Mouse (Mus musculus): ENCODE measurements around the gene Tstd1. TPM values are rescaled to one million over a fixed set of nuclear protein-coding genes. Genes with fewer than 3 reads are reported as not detected.
A peak's percentile ranks its signal among the peaks of the same experiment; 100 is the strongest.

Gene Tstd1
- total RNA-seq, 2 experiments from 2014 or later = 14.9 TPM; not detected in 1

DNA sequence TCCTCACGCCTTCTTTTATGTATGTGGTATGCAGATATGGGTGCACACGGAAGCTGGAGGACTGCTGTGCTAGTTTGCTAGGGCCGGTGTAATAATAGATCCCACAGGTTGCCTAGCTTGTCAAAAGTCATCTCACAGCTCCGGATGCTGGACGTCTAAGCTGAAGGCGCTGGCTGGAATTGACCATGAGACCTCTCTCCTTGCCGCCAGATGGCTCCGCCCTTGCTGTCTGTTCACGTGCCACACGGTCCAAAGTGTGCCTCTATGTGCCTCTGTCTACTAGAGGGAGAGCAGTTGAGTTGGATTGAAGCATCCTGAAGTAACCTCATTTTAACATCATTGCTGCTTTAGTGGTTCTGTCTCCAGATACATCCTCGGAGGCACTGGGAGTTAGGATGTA is 31.4 kb downstream of the Tstd1 start:
- no peak for ATAC-seq (replicated peaks; ENCODE audit: poor library complexity, severe bottlenecking)

DNA sequence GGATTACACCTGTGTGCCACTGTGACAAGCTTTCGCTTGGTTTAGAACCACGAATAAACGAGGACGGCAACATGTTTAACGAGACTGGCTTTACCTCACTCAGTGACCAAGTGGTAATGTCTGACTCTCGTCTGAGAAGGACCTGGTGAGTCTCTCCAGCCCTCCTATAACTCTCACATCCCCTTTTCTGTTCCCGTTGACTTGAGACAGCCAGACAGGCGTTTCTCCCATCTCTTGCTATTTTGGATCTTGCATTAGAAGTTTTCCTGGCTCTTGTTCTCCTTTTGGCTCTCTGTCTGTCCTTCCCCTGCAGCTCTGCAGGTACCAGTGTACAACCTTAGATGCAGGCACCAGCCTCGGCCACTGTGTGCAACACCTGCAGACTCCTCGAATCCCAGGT is 32.3 kb downstream of the Tstd1 start:
- ATAC-seq (replicated peaks; ENCODE audit: poor library complexity, severe bottlenecking) = peak; percentile 84

DNA sequence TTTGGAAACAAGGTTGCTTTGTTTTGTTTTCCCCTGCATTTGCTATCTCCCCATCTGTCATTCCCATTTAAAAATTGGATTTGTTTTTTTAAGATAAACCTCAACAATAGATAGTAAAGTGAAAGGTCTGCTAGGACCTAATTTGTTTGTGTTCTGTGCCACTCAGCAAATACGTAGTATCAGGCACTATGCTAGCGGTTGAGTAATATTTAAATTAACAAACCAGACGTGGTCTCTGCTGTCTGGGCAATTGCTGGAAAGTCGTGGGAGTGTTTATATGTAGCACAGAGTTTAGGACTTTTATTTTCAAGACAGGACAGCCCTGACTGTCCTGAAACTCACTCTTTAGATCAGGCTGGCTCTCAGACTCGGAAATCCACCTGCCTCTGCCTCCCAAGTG is 33.9 kb downstream of the Tstd1 start:
- no peak for ATAC-seq (replicated peaks; ENCODE audit: poor library complexity, severe bottlenecking)

DNA sequence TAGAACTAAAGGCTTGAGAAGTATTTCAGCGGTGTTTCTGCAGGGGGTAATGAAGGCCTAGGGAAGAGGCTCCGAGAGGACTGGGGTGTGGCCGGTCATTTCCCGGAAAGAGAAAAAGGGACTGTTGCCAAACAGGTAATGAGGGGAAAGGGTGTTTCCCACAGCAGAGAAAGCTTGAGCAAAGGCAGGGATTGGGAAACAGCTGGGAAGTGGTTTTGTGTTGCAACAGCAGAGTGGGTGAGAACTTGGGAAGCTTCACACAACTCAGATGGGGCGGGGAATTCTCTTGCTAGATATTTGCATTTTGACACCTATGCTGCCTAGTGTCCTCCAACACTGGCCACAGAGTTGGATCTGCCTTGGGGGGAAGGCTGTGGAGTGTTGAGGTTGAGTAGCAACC is 34.3 kb downstream of the Tstd1 start:
- peak; percentile 86 for ATAC-seq (replicated peaks; ENCODE audit: poor library complexity, severe bottlenecking)

DNA sequence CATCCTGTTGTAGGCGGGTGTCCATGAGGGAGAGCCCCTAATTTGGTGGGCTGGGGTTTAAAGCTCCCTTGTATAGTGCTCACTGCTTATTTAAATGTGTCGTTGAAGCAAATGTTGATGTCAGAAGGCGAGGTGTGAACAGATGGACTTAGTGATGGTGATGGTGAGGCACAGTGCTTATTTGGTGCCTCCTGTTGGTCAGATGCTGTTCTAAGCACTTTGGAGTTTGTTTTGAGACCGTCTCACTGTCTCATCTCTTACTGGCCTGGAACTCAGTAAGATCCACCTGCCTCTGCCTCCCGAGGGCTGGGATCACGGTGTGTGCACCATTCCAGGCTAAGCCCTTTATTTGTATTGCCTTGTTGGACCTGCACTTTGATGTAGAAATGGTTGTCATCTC is 36.3 kb downstream of the Tstd1 start:
- no peak for ATAC-seq (replicated peaks; ENCODE audit: poor library complexity, severe bottlenecking)

DNA sequence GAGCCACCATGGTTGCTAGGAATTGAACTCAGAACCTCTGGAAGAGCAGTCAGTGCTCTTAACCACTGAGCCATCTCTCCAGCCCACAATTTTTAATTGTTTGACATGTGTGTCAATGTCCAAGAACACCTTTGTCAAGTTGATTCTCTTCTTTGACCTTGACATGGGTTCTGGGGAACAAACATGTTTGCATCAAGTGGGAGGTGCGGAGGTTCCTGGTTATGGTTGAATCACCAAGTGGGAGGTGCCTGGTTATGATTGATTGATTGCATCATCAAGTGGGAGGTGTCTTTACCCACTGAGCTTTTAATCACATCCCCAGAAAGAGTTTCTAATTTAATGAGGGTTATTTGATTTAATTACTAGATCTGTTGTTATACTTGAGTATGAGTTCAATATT is 38.9 kb downstream of the Tstd1 start:
- ATAC-seq (replicated peaks; ENCODE audit: poor library complexity, severe bottlenecking) = no peak

DNA sequence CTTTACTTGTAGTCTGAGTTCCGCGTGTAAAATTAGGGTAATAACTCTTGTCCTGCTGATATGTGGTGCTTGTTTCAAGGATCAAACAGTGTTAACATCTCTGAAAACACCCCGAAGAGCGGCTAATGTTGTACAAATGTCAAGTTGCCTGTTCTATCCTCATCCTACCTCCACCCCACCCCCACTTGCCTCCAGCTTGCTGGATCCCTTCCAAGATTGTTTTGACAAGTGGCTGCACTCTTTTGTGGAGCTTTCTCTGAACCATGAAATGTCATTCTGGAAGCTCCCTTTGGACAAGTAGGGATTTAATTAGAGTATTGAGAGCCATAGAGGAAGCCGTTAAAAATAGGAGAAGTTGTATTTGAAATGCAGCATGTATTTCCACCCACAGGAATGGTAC is 41.1 kb downstream of the Tstd1 start:
- ATAC-seq (replicated peaks; ENCODE audit: poor library complexity, severe bottlenecking) = no peak

DNA sequence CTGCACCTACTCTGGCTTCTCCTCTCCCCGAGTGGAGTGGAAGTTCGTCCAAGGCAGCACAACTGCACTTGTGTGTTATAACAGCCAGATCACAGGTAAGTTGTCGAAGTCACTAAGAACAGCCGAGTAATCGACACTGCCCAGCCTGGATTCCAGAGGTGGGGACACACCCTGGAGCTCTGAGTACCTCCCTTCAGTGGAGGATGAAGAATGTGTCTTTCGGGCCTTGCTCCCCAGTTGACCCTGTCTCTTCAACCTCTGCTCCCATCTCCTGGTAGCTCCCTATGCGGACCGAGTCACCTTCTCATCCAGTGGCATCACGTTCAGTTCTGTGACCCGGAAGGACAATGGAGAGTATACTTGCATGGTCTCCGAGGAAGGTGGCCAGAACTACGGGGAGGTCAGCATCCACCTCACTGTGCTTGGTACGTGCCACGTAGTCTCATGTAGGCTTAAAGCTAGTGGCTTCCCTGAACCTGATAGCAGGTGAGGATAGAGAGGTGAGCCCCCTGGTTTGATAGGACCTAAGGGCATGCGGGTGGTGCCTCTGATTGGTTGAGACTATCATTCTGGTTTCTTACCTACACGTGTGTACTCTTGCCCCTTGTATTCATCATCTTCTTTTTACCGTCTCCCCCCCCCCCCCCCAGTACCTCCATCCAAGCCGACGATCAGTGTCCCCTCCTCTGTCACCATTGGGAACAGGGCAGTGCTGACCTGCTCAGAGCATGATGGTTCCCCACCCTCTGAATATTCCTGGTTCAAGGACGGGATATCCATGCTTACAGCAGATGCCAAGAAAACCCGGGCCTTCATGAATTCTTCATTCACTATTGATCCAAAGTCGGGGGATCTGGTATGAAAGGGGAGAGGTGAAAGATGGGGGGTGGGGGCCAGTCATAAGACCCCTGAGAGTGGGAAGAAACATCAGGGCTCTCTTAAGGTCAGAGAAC is 42.2 kb downstream of the Tstd1 start:
- no peak for ATAC-seq (replicated peaks; ENCODE audit: poor library complexity, severe bottlenecking)

DNA sequence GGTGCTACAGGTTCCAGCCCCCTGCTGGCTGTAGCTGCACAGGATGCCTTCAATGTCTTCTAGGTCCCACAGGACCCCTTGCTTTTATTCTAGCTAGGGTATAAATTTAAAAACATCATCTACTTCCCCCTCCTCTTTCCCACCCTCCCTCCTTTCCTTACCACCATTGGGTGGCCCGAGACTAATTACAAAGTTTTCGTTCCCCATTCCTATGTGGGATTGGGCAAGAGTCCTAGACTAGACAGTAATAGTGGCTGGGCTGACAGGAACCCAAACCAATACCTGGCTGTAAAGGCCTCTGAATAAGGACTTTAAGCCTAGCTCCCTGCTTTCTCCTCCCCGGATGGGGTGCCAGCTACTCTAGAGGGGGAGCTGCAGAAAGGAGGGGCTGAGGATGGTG is 44.5 kb downstream of the Tstd1 start:
- ATAC-seq (replicated peaks; ENCODE audit: poor library complexity, severe bottlenecking) = peak; percentile 88

DNA sequence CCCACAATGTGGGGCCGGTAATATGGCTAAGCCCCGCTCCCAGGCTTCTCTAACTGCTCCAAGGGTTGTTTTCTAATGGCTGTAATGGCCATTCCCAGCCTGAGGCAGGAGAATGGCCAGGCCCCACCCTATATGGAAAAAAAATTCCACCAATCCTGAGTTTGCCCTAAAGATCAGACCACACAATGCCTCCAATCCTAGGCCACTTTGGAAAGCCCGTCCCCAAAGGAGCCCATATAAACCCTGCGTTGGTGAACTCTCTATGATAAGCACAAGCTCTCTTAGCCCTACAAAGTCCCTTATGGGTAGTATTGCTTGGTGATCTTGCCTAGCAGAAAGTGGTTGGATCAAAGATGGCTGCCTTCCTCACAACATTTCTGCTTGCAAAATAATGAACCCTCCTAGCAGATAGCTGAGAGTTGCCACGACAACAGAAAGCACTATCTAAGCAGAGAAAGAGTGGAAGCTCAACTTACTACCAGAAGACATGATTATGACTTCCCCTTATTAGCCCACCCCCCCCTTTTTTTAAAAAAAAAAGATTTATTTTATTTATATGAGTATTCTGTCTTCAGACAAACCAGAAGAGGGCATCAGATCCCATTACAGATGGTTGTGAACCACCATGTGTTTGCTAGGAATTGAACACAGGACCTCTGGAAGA is 47.2 kb downstream of the Tstd1 start:
- ATAC-seq (replicated peaks; ENCODE audit: poor library complexity, severe bottlenecking) = peak; percentile 42

DNA sequence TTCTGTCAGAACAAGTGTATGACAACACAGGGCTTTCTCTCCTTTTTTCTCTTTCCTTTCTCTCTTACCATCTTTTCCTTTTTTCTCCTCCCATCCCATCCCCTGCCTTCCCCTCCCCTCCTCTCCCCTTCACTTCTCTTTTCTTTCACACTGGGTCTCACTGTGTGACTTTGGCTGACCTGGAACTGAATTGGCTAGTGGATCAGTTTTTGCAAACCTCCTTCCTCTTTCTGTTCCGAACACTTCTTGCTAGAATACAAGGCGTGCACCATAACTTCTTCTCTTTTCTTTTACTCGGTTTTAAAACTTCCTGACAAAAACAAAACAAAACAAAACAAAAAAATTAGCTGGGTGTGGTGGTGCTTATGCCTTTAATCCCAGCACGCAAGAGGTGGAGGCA is 47.9 kb downstream of the Tstd1 start:
- ATAC-seq (replicated peaks; ENCODE audit: poor library complexity, severe bottlenecking) = peak; percentile 49

DNA sequence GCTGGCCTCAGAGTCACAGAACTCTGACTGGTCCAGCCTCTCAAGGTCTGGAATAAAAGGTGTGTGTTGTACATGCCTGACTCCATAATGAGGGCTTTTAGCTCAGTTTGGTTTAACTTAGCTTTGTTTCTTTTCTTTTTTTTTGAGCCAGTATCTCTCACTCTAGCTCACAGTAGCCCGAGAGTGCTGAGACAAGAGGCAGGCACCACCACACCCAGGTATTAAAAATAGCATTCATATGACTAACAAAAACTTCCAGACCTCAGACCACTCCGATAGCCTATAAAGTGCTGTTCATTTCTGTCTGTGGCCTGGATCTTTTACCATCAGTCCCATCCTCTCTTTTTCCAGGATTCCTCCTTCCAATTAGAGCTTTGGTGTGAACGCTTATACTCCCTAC is 51.0 kb downstream of the Tstd1 start:
- no peak for ATAC-seq (replicated peaks; ENCODE audit: poor library complexity, severe bottlenecking)

Other genes starting within 250 kb of the Tstd1 start
- gene Pcp4l1, start 222.6 kb upstream of the Tstd1 start, total RNA-seq (2014; fragmentation: Nextera tagmentation) = 11.7 and 11.8 TPM in 2 replicates
- gene Pcp4l1, start 222.6 kb upstream of the Tstd1 start, total RNA-seq (2017) = 13.7 TPM in 2 replicates
- not detected in 2 replicates for gene Nr1i3, start 204.9 kb upstream of the Tstd1 start, total RNA-seq (2014; fragmentation: Nextera tagmentation)
- gene Nr1i3, start 204.9 kb upstream of the Tstd1 start, total RNA-seq (2017) = 0.10 and 0.17 TPM in 2 replicates
- 30.1 and 30.3 TPM in 2 replicates for gene Tomm40l, start 196.4 kb upstream of the Tstd1 start, total RNA-seq (2014; fragmentation: Nextera tagmentation)
- 20.7 and 21.2 TPM in 2 replicates for gene Tomm40l, start 196.4 kb upstream of the Tstd1 start, total RNA-seq (2017)
- gene Apoa2, start 193.8 kb upstream of the Tstd1 start, total RNA-seq (2014; fragmentation: Nextera tagmentation) = 4.5 and 6.9 TPM in 2 replicates
- gene Apoa2, start 193.8 kb upstream of the Tstd1 start, total RNA-seq (2017) = 3.7 and 8.0 TPM in 2 replicates
- 327 and 359 TPM in 2 replicates for gene Fcer1g, start 184.5 kb upstream of the Tstd1 start, total RNA-seq (2014; fragmentation: Nextera tagmentation)
- 143 and 171 TPM in 2 replicates for gene Fcer1g, start 184.5 kb upstream of the Tstd1 start, total RNA-seq (2017)
- not detected in 2 replicates for gene Adamts4, start 168.5 kb upstream of the Tstd1 start, total RNA-seq (2014; fragmentation: Nextera tagmentation)
- gene Adamts4, start 168.5 kb upstream of the Tstd1 start, total RNA-seq (2017) = not detected in 2 replicates
- gene Ndufs2, start 167.5 kb upstream of the Tstd1 start, total RNA-seq (2014; fragmentation: Nextera tagmentation) = 270 and 271 TPM in 2 replicates
- 358 and 391 TPM in 2 replicates for gene Ndufs2, start 167.5 kb upstream of the Tstd1 start, total RNA-seq (2017)
- gene B4galt3, start 148.5 kb upstream of the Tstd1 start, total RNA-seq (2014; fragmentation: Nextera tagmentation) = 24.7 and 25.6 TPM in 2 replicates
- 14.7 and 19.0 TPM in 2 replicates for gene B4galt3, start 148.5 kb upstream of the Tstd1 start, total RNA-seq (2017)
- gene Ppox, start 137.7 kb upstream of the Tstd1 start, total RNA-seq (2014; fragmentation: Nextera tagmentation) = 22.5 and 37.6 TPM in 2 replicates
- gene Ppox, start 137.7 kb upstream of the Tstd1 start, total RNA-seq (2017) = 16.8 and 25.3 TPM in 2 replicates
- gene Usp21, start 130.9 kb upstream of the Tstd1 start, total RNA-seq (2014; fragmentation: Nextera tagmentation) = 34.7 and 37.6 TPM in 2 replicates
- 20.0 and 22.8 TPM in 2 replicates for gene Usp21, start 130.9 kb upstream of the Tstd1 start, total RNA-seq (2017)
- 142 and 143 TPM in 2 replicates for gene Ufc1, start 123.8 kb upstream of the Tstd1 start, total RNA-seq (2014; fragmentation: Nextera tagmentation)
- 108 and 113 TPM in 2 replicates for gene Ufc1, start 123.8 kb upstream of the Tstd1 start, total RNA-seq (2017)
- 16.4 and 17.1 TPM in 2 replicates for gene Dedd, start 89.7 kb upstream of the Tstd1 start, total RNA-seq (2014; fragmentation: Nextera tagmentation)
- gene Dedd, start 89.7 kb upstream of the Tstd1 start, total RNA-seq (2017) = 12.9 and 16.8 TPM in 2 replicates
- gene Nit1, start 73.2 kb upstream of the Tstd1 start, total RNA-seq (2014; fragmentation: Nextera tagmentation) = 28.1 and 30.3 TPM in 2 replicates
- gene Nit1, start 73.2 kb upstream of the Tstd1 start, total RNA-seq (2017) = 24.6 and 33.8 TPM in 2 replicates
- 35.6 and 62.6 TPM in 2 replicates for gene Pfdn2, start 73.2 kb upstream of the Tstd1 start, total RNA-seq (2014; fragmentation: Nextera tagmentation)
- gene Pfdn2, start 73.2 kb upstream of the Tstd1 start, total RNA-seq (2017) = 15.2 and 28.0 TPM in 2 replicates
- gene Klhdc9, start 58.1 kb upstream of the Tstd1 start, total RNA-seq (2014; fragmentation: Nextera tagmentation) = not detected in 2 replicates
- gene Klhdc9, start 58.1 kb upstream of the Tstd1 start, total RNA-seq (2017) = 0.52 and 0.77 TPM in 2 replicates
- gene Nectin4, start 48.8 kb upstream of the Tstd1 start, total RNA-seq (2014; fragmentation: Nextera tagmentation) = 1.5 and 2.4 TPM in 2 replicates
- gene Nectin4, start 48.8 kb upstream of the Tstd1 start, total RNA-seq (2017) = 0.99 and 1.6 TPM in 2 replicates
- 47.2 and 53.5 TPM in 2 replicates for gene Arhgap30, start 29.9 kb upstream of the Tstd1 start, total RNA-seq (2014; fragmentation: Nextera tagmentation)
- 63.0 and 67.1 TPM in 2 replicates for gene Arhgap30, start 29.9 kb upstream of the Tstd1 start, total RNA-seq (2017)
- gene Usf1, start 7.6 kb upstream of the Tstd1 start, total RNA-seq (2014; fragmentation: Nextera tagmentation) = 51.3 and 64.2 TPM in 2 replicates
- 71.0 and 71.5 TPM in 2 replicates for gene Usf1, start 7.6 kb upstream of the Tstd1 start, total RNA-seq (2017)
- gene F11r, start 18.7 kb downstream of the Tstd1 start, total RNA-seq (2014; fragmentation: Nextera tagmentation) = not detected in 2 replicates
- gene F11r, start 18.7 kb downstream of the Tstd1 start, total RNA-seq (2017) = 5.8 TPM in 1 of 2 replicates, not detected in the other
- gene Alyref2, start 84.6 kb downstream of the Tstd1 start, total RNA-seq (2014; fragmentation: Nextera tagmentation) = 3.2 and 4.7 TPM in 2 replicates
- gene Alyref2, start 84.6 kb downstream of the Tstd1 start, total RNA-seq (2017) = 6.4 and 13.2 TPM in 2 replicates
- gene Itln1, start 116.4 kb downstream of the Tstd1 start, total RNA-seq (2014; fragmentation: Nextera tagmentation) = not detected in 2 replicates
- gene Itln1, start 116.4 kb downstream of the Tstd1 start, total RNA-seq (2017) = not detected in 2 replicates
- 5.5 and 6.7 TPM in 2 replicates for gene Cd244a, start 140.3 kb downstream of the Tstd1 start, total RNA-seq (2014; fragmentation: Nextera tagmentation)
- 5.6 and 7.9 TPM in 2 replicates for gene Cd244a, start 140.3 kb downstream of the Tstd1 start, total RNA-seq (2017)
- gene Ly9, start 188.5 kb downstream of the Tstd1 start, total RNA-seq (2014; fragmentation: Nextera tagmentation) = 19.8 and 22.0 TPM in 2 replicates
- gene Ly9, start 188.5 kb downstream of the Tstd1 start, total RNA-seq (2017) = 22.3 and 29.9 TPM in 2 replicates
- gene Slamf7, start 234.2 kb downstream of the Tstd1 start, total RNA-seq (2014; fragmentation: Nextera tagmentation) = 0.64 TPM in 1 of 2 replicates, not detected in the other
- gene Slamf7, start 234.2 kb downstream of the Tstd1 start, total RNA-seq (2017) = 0.69 TPM in 1 of 2 replicates, not detected in the other

Measured in granulocyte monocyte progenitor cell, adult 5-6 weeks (primary cell).